Mouse (Mus musculus): Measurements from ENCODE around the gene Abcg8. TPM values are rescaled to one million over a fixed set of nuclear protein-coding genes. Genes with fewer than 3 reads are reported as not detected.

Gene Abcg8
- polyA plus RNA-seq (2014; fragmentation: Nextera tagmentation; extraction: Ambion mirVana): 0.09 TPM in 2 replicates

DNA sequence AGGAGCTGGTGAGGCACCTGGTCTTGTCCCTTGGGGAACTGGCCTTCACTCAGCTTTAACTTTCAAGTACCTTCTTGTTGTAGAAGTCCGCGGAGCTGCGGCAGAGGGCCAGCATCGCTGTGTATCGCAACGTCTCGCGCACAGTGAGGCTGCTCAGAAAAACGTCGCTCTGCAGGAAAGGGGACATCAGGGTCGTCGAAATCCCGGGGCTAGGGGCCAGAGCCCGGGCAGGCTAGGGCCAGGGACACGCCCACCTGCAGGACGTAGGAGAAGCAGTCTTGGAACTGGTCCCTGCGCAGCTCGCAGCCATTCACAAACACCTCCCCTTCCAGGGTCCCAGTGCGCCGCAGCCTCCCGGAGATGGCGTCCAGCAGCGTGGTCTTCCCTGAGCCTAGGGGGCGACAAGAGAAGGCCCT, at the start of gene Abcg8:
TSS of gene Abcg8 (plus strand) at position 352 of the 416 bp plus-strand sequence.
- WGBS: 3% methylated on average over 24 of the region's 24 CpGs
- Histone ChIP-seq H3K36me3 (ENCODE audit: control insufficient read depth, insufficient read depth, low read length) (no peaks in the 10 kb centered on the region), H3K4me3 (replicated peaks; ENCODE audit: low read depth, low read length) (peak within 1 kb of the TSS; percentile 30), H3K4me2 (ENCODE audit: low read length) (peak within 1 kb of the TSS; percentile 59), H3K9ac (replicated peaks; ENCODE audit: low read length) (peak within 1 kb of the TSS; percentile 37; the same call in 1 of the 2 replicates), H3K27ac (replicated peaks; ENCODE audit: low read depth, low read length) (no peak within 1 kb of the TSS), H3K27me3 (ENCODE audit: control insufficient read depth, insufficient read depth, low read length) (peaks cover 14% of the 10 kb centered on the region; the same call in 1 of the 2 replicates), H3K9me3 (ENCODE audit: control insufficient read depth, low read length) (no peaks in the 10 kb centered on the region), H3K4me1 (ENCODE audit: control insufficient read depth, insufficient read depth, low read length) (peaks cover 11% of the 10 kb centered on the region)
- peak; percentile 51 for DNase-seq
- no peak for ATAC-seq (ENCODE audit: low FRiP score, low TSS enrichment)

DNA sequence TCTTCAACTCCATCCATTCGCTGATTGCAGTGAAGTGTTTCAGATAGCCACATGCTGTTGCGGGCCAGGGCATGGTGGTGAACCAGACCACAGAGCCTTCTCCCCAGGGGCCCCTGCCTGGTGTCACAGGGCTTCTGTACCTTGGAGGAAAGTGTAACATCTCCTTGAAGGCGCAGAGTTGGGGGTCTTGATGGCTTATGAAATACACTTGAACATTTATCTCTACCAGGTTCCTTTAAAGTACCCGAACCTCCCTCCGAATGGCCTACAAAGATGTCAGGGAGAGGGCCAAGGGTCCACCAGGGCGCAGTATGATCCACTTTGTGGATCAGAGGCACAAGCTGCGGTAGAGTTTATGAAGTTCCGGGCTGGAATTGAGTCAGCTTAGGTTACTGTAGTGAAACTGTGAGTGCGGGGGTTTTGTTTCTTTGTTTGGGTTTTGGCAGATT, 49.2 kb upstream of the Abcg8 start:
- H3K4me2 ChIP-seq (ENCODE audit: low read length): peak overlapping the region; percentile 69
- peak overlapping the region; percentile 79; the same call in 1 of the 2 replicates for H3K27ac ChIP-seq (replicated peaks; ENCODE audit: low read depth, low read length)
- ATAC-seq (ENCODE audit: low FRiP score, low TSS enrichment): peak; percentile 75
- DNase-seq: peak; percentile 61
- H3K9me3 ChIP-seq (ENCODE audit: control insufficient read depth, low read length): no peaks in the 10 kb centered on the region
- peaks cover 7% of the 10 kb centered on the region; the same call in 1 of the 2 replicates for H3K4me1 ChIP-seq (ENCODE audit: control insufficient read depth, insufficient read depth, low read length)
- peak overlapping the region; percentile 60 for H3K4me3 ChIP-seq (replicated peaks; ENCODE audit: low read depth, low read length)
- 32% methylated on average over 9 of the region's 9 CpGs for WGBS
- no peaks in the 10 kb centered on the region for H3K27me3 ChIP-seq (ENCODE audit: control insufficient read depth, insufficient read depth, low read length)
- H3K9ac ChIP-seq (replicated peaks; ENCODE audit: low read length): peak overlapping the region; percentile 61; the same call in 1 of the 2 replicates
- no peaks in the 10 kb centered on the region for H3K36me3 ChIP-seq (ENCODE audit: control insufficient read depth, insufficient read depth, low read length)

DNA sequence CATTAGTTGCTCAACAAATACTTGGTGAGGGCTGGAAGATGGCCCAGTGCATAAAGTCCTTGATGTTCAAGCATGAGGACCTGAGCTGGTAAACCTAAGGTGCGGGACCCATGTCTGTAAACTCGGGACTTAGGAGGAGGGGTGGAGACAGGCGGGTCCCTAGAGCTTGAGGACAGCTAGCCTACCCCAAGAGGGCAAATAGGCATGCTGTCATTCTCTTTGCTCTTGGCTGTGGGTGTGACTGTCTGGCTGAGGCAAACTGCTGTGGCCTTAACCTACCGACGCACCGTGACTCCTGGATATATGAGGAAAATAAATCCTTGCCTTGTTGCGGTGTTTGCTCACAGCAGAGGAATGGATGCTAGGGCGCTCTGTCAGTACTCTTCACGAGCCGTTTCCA, 48.4 kb upstream of the Abcg8 start:
- no peaks in the 10 kb centered on the region for H3K9me3 ChIP-seq (ENCODE audit: control insufficient read depth, low read length)
- no peak overlapping the region for H3K27ac ChIP-seq (replicated peaks; ENCODE audit: low read depth, low read length)
- DNase-seq (no peak), ATAC-seq (ENCODE audit: low FRiP score, low TSS enrichment) (no peak)
- H3K4me1 ChIP-seq (ENCODE audit: control insufficient read depth, insufficient read depth, low read length): peaks cover 7% of the 10 kb centered on the region; the same call in 1 of the 2 replicates
- H3K36me3 ChIP-seq (ENCODE audit: control insufficient read depth, insufficient read depth, low read length): no peaks in the 10 kb centered on the region; the same call in 1 of the 2 replicates
- H3K4me2 ChIP-seq (ENCODE audit: low read length): no peak overlapping the region
- no peaks in the 10 kb centered on the region for H3K27me3 ChIP-seq (ENCODE audit: control insufficient read depth, insufficient read depth, low read length)
- 91% methylated on average over 10 of the region's 10 CpGs for WGBS
- no peak overlapping the region for H3K4me3 ChIP-seq (replicated peaks; ENCODE audit: low read depth, low read length)
- H3K9ac ChIP-seq (replicated peaks; ENCODE audit: low read length): no peak overlapping the region

DNA sequence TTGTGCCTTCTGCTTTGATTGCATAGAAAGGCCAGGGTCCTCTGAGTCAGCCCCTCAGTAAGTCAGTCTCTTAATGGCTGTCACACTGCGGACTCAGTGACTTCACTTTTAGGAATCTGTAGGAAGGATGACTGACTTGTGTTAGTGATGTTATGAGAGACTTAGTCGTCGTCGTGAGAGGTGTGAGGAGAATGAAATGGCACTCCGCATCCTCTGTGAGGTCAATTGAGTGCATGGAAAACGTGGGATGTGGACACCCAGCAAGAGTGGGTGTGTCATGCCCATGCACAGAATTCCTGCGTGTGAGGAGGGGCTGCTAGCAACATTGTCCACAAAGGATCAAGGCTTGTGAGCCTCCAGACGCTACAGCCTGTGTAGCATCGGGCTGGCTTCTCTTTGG, 47.5 kb upstream of the Abcg8 start:
- Histone ChIP-seq H3K27ac (replicated peaks; ENCODE audit: low read depth, low read length) (no peak overlapping the region), H3K4me1 (ENCODE audit: control insufficient read depth, insufficient read depth, low read length) (peaks cover 7% of the 10 kb centered on the region; the same call in 1 of the 2 replicates), H3K9ac (replicated peaks; ENCODE audit: low read length) (no peak overlapping the region), H3K4me3 (replicated peaks; ENCODE audit: low read depth, low read length) (no peak overlapping the region), H3K9me3 (ENCODE audit: control insufficient read depth, low read length) (no peaks in the 10 kb centered on the region), H3K27me3 (ENCODE audit: control insufficient read depth, insufficient read depth, low read length) (no peaks in the 10 kb centered on the region), H3K36me3 (ENCODE audit: control insufficient read depth, insufficient read depth, low read length) (no peaks in the 10 kb centered on the region; the same call in 1 of the 2 replicates), H3K4me2 (ENCODE audit: low read length) (no peak overlapping the region)
- DNase-seq: no peak
- 85% methylated on average over 9 of the region's 9 CpGs for WGBS
- ATAC-seq (ENCODE audit: low FRiP score, low TSS enrichment): no peak

DNA sequence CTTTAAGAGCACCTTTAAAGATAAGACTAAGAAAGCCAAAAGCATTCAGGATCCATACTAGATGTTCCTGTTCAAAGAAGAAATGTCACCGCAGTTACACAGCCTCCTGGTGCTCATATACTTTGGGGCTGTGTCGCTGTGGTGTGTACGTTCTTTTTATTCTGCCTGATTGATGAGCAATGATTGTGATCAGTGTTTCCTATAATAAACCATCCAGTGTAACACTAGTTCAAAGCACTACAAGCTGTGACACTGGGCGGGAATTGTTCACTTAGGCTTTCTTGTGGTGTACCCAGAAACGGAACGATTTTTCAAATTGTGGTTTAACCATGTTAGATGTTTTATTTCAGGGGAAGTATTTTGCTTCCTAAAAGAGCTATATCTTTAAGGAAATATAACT, 44.3 kb upstream of the Abcg8 start:
- Histone ChIP-seq H3K36me3 (ENCODE audit: control insufficient read depth, insufficient read depth, low read length) (no peaks in the 10 kb centered on the region; the same call in 1 of the 2 replicates), H3K4me2 (ENCODE audit: low read length) (no peak overlapping the region), H3K4me3 (replicated peaks; ENCODE audit: low read depth, low read length) (no peak overlapping the region), H3K27ac (replicated peaks; ENCODE audit: low read depth, low read length) (no peak overlapping the region), H3K4me1 (ENCODE audit: control insufficient read depth, insufficient read depth, low read length) (peaks cover 5% of the 10 kb centered on the region; the same call in 1 of the 2 replicates), H3K9me3 (ENCODE audit: control insufficient read depth, low read length) (no peaks in the 10 kb centered on the region), H3K27me3 (ENCODE audit: control insufficient read depth, insufficient read depth, low read length) (no peaks in the 10 kb centered on the region), H3K9ac (replicated peaks; ENCODE audit: low read length) (no peak overlapping the region)
- ATAC-seq (ENCODE audit: low FRiP score, low TSS enrichment) (no peak), DNase-seq (no peak)
- WGBS: 96% methylated on average over 6 of the region's 6 CpGs

DNA sequence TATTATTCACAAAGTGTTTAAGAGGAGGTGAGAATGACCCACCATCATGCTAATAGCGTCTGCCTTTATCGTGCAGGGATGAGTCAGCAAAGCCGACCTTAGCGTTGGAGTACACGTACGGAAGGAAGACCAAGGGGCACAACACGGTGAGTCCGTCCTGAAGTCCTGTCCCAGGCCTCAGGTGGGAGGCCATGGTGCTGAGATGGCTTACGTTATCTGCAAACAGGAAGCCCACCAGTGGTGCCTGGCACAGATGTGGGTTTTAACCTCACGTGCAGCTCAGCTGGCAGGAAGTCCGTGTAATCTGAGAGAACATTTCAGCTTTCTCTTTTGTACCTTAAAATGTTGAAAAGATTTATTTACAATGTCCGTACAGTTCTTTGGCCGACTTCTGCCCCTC, 42.7 kb upstream of the Abcg8 start:
- H3K36me3 ChIP-seq (ENCODE audit: control insufficient read depth, insufficient read depth, low read length): no peaks in the 10 kb centered on the region; the same call in 1 of the 2 replicates
- H3K4me1 ChIP-seq (ENCODE audit: control insufficient read depth, insufficient read depth, low read length): no peaks in the 10 kb centered on the region
- H3K4me3 ChIP-seq (replicated peaks; ENCODE audit: low read depth, low read length): no peak overlapping the region
- H3K4me2 ChIP-seq (ENCODE audit: low read length): no peak overlapping the region
- ATAC-seq (ENCODE audit: low FRiP score, low TSS enrichment) (no peak), DNase-seq (no peak)
- H3K9me3 ChIP-seq (ENCODE audit: control insufficient read depth, low read length): no peaks in the 10 kb centered on the region
- no peak overlapping the region for H3K27ac ChIP-seq (replicated peaks; ENCODE audit: low read depth, low read length)
- no peaks in the 10 kb centered on the region for H3K27me3 ChIP-seq (ENCODE audit: control insufficient read depth, insufficient read depth, low read length)
- H3K9ac ChIP-seq (replicated peaks; ENCODE audit: low read length): no peak overlapping the region
- WGBS: 90% methylated on average over 13 of the region's 13 CpGs

DNA sequence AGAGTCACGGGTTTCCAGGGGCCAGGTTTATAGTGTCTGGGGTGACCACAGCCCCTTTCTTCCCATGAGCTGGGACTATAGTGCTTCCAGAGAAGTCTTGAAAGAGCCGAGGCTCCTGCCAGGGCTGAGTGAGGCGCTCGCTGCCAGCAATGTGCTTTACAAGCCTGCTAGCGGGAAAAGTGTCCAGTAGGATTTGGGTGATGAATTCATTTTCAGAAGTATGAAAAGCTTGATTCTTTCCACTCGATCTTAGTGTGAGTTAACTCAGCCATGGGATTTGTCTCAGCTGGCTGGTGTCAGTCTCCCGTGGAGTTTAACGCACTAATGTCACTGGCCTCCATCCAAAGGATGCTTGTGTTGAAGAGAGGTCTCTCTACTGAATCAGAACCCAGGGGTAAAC, 39.8 kb upstream of the Abcg8 start:
- H3K9ac ChIP-seq (replicated peaks; ENCODE audit: low read length): no peak overlapping the region
- H3K4me1 ChIP-seq (ENCODE audit: control insufficient read depth, insufficient read depth, low read length): no peaks in the 10 kb centered on the region
- H3K36me3 ChIP-seq (ENCODE audit: control insufficient read depth, insufficient read depth, low read length): no peaks in the 10 kb centered on the region; the same call in 1 of the 2 replicates
- 31% methylated on average over 8 of the region's 8 CpGs for WGBS
- no peak overlapping the region for H3K4me3 ChIP-seq (replicated peaks; ENCODE audit: low read depth, low read length)
- no peak overlapping the region for H3K4me2 ChIP-seq (ENCODE audit: low read length)
- H3K27me3 ChIP-seq (ENCODE audit: control insufficient read depth, insufficient read depth, low read length): no peaks in the 10 kb centered on the region
- DNase-seq (peak; percentile 36), ATAC-seq (ENCODE audit: low FRiP score, low TSS enrichment) (no peak)
- no peaks in the 10 kb centered on the region for H3K9me3 ChIP-seq (ENCODE audit: control insufficient read depth, low read length)
- no peak overlapping the region for H3K27ac ChIP-seq (replicated peaks; ENCODE audit: low read depth, low read length)

DNA sequence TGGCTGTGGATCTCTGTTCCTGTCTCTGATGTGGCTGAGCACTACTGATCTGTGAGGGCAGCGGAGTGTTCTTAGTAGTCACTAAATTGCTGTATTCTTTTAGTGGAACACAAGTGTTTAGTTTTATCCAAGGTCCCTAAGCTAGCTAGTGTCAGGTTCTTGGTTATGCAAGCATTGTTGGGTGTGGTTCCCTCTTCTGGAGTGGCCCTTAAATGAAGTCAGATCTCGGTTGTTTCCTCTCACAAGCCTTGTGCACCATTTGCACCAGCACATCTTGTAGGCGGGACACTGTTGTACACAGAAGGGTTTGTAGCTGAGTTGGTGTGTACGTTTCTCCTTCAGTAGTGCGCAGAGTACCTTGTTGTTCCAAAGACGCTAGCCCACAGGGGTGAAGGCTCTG, 38.1 kb upstream of the Abcg8 start:
- Histone ChIP-seq H3K27me3 (ENCODE audit: control insufficient read depth, insufficient read depth, low read length) (no peaks in the 10 kb centered on the region), H3K9ac (replicated peaks; ENCODE audit: low read length) (no peak overlapping the region), H3K4me3 (replicated peaks; ENCODE audit: low read depth, low read length) (no peak overlapping the region), H3K36me3 (ENCODE audit: control insufficient read depth, insufficient read depth, low read length) (no peaks in the 10 kb centered on the region), H3K4me1 (ENCODE audit: control insufficient read depth, insufficient read depth, low read length) (no peaks in the 10 kb centered on the region), H3K27ac (replicated peaks; ENCODE audit: low read depth, low read length) (no peak overlapping the region), H3K4me2 (ENCODE audit: low read length) (no peak overlapping the region), H3K9me3 (ENCODE audit: control insufficient read depth, low read length) (no peaks in the 10 kb centered on the region)
- DNase-seq (no peak), ATAC-seq (ENCODE audit: low FRiP score, low TSS enrichment) (no peak)
- 95% methylated on average over 6 of the region's 6 CpGs for WGBS

DNA sequence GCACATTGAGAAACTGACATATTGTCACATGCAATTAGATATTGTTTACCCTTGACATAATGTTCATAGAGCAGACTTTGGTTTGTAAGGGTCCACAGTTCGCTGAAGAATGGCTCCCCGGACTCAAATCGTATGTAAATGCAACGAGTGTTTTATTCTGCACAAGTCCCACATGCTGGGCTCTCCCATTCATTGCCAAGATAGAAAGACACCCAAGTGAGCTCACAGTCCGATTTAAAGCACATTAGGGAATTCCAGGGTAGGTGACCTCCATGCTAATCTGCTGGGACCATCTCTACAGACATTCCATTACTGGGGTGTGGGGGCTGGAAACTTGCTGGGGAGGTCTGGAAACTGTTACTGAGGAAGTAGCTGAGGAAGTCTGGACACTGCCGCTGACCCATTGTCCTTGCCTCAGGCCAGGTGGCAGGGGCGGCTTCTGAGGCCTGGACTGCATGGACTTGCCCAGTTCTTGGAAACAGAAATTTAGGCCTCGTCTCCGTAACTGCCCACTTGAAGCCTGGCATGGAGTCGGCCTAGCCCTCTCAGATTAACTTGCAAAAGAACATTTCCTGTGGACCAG, 36.2 kb upstream of the Abcg8 start:
- H3K4me1 ChIP-seq (ENCODE audit: control insufficient read depth, insufficient read depth, low read length): no peaks in the 10 kb centered on the region
- no peaks in the 10 kb centered on the region for H3K27me3 ChIP-seq (ENCODE audit: control insufficient read depth, insufficient read depth, low read length)
- no peak overlapping the region for H3K27ac ChIP-seq (replicated peaks; ENCODE audit: low read depth, low read length)
- H3K9ac ChIP-seq (replicated peaks; ENCODE audit: low read length): no peak overlapping the region
- no peak overlapping the region for H3K4me2 ChIP-seq (ENCODE audit: low read length)
- no peak overlapping the region for H3K4me3 ChIP-seq (replicated peaks; ENCODE audit: low read depth, low read length)
- no peak for ATAC-seq (ENCODE audit: low FRiP score, low TSS enrichment)
- no peaks in the 10 kb centered on the region for H3K36me3 ChIP-seq (ENCODE audit: control insufficient read depth, insufficient read depth, low read length)
- WGBS: 60% methylated on average over 10 of the region's 10 CpGs
- no peak for DNase-seq
- no peaks in the 10 kb centered on the region for H3K9me3 ChIP-seq (ENCODE audit: control insufficient read depth, low read length)
